20 mouse cellular contexts compared by ENCODE assay signal in the genomic region with DNA sequence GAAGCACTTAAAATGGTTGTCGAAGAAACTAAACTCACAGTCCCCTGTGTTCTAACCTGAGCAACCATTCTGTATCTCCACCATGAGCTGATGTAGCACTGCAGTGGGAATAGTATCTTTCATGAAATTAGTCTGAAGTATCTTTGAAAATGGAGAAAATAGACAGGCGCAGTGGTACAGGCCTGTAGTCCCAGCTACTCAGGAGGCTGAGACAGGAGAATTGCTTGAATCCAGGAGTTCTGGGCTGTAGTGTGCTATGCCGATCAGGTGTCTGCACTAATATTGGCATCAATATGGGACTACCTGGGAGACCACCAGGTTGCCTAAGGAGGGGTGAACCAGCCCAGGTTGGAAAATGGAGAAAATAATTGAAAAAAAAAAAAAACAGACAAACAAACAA.
"Had no signal": no experiment of that assay in that cellular context is flagged by ENCODE, and none has a peak within 500 bp of the region (broad histone marks: within the 10 kb centered on the region; RNA-seq: fewer than 3 reads in every experiment).

No protein-coding gene starts in this region.

- ATAC-seq: liver, postnatal 0 days; lung, postnatal 0 days; midbrain, embryonic 15.5 days had no signal

- H3K4me3 ChIP-seq: lung, embryonic 15.5 days; megakaryocyte, embryonic 14.5 days; midbrain, embryonic 10.5 days; midbrain, embryonic 12.5 days; midbrain, embryonic 15.5 days; neural tube, embryonic 12.5 days; stomach, embryonic 15.5 days had no signal

- H3K9me3 ChIP-seq: lung, embryonic 15.5 days; megakaryocyte, embryonic 14.5 days; midbrain, embryonic 10.5 days; midbrain, embryonic 12.5 days; midbrain, embryonic 15.5 days; neural tube, embryonic 12.5 days; stomach, embryonic 15.5 days had no signal

- DNase-seq: liver, postnatal 0 days; lung, adult 2 months; lung, postnatal 14 days; lung, postnatal 36 days; right cerebral cortex, postnatal 14 days; right cerebral cortex, postnatal 4 days; spleen, adult 18-20 months; thymus, adult 2 months; thymus, postnatal 25 days; thymus, postnatal 4 days had no signal

- H3K36me3 ChIP-seq: lung, embryonic 15.5 days; midbrain, embryonic 10.5 days; midbrain, embryonic 12.5 days; midbrain, embryonic 15.5 days; neural tube, embryonic 12.5 days; stomach, embryonic 15.5 days had no signal

- H3K4me2 ChIP-seq: lung, embryonic 15.5 days; midbrain, embryonic 12.5 days; midbrain, embryonic 15.5 days; neural tube, embryonic 12.5 days; stomach, embryonic 15.5 days had no signal

- H3K4me1 ChIP-seq: lung, embryonic 15.5 days; megakaryocyte, embryonic 14.5 days; midbrain, embryonic 10.5 days; midbrain, embryonic 12.5 days; midbrain, embryonic 15.5 days; neural tube, embryonic 12.5 days; stomach, embryonic 15.5 days had no signal

- H3K9ac ChIP-seq: liver, postnatal 0 days; lung, embryonic 15.5 days; midbrain, embryonic 12.5 days; midbrain, embryonic 15.5 days; neural tube, embryonic 12.5 days; stomach, embryonic 15.5 days had no signal

- H3K27ac ChIP-seq: lung, embryonic 15.5 days; macrophage; midbrain, embryonic 10.5 days; midbrain, embryonic 12.5 days; midbrain, embryonic 15.5 days; neural tube, embryonic 12.5 days; stomach, embryonic 15.5 days; stomach, postnatal 0 days had no signal

- H3K27me3 ChIP-seq: lung, embryonic 15.5 days; megakaryocyte, embryonic 14.5 days; midbrain, embryonic 12.5 days; midbrain, embryonic 15.5 days; neural tube, embryonic 12.5 days; stomach, embryonic 15.5 days had no signal
